Mouse (Mus musculus) adrenal gland (tissue): ENCODE measurements around the gene Bcdin3d.

Experiments
- intact Hi-C: fragments of 180-260 bp; cut with DNase I; formaldehyde crosslinking; loops from one replicate; pipeline ENCODE4 v1.15.1; 2025
- long read RNA-seq, 2 experiments: library from polyadenylated mRNA; unstranded; transcript quantifications; one replicate each; pipeline ENCODE4 v2.0.0; 2020; ENCODE audit warnings: borderline replicate concordance in 1 of 2; ENCODE audit not compliant: insufficient replicate concordance in 1 of 2

Gene Bcdin3d
- long read RNA-seq, experiment 1, full-length matches to known transcripts: 6 of 6 reads
- long read RNA-seq, experiment 1, partial matches to known transcripts: 0 of 6 reads
- long read RNA-seq, experiment 1, other reads (novel, unspliced or antisense): 0 of 6 reads
- long read RNA-seq, experiment 2, full-length matches to known transcripts: 10 of 10 reads
- long read RNA-seq, experiment 2, partial matches to known transcripts: 0 of 10 reads
- long read RNA-seq, experiment 2, other reads (novel, unspliced or antisense): 0 of 10 reads

DNA sequence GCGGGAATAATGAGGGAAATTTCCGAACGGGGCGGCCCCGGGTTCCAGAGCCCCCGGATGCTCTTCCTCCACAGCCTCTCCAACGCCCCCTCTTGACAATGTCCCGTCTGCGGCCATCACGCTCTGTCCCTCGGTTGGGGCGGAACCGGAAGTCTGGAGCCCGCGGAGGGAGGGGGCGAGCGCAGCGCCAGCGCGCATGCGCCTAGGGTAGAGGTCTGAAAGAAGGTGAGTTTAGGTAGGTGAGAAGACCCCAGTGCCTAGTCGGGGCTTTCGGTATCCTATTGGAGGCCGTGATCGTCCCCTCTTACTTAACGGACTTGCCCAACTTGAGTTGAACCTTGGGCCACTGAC lies at the start of gene Bcdin3d:
TSS of gene Bcdin3d (minus strand) at position 155 of the 351 bp plus-strand sequence.
- intact Hi-C loops: loop anchor here (5.0 kb wide), 1 partner anchor 157 kb away; no protein-coding TSS in a partner anchor

DNA sequence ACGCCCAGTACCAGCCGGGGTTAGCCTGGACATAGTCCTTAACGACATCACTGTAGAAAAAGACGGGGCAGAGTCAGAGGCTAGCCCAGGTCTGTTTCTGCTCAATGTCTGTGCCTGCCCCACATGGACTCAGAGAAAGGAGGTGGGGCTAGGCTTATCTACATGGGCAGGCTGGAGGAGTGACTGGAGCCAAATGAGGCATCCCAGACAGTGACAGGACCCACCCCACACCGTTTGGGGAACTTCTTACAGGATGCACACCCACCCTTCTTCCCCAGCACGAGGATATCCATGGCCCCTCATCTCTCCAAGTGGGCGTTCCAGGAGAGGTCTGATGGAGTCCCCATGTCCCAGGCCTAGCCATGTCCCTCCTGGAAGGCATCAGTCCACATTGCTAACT lies 45.8 kb upstream of the Bcdin3d start:
- intact Hi-C loops: no loop called here

DNA sequence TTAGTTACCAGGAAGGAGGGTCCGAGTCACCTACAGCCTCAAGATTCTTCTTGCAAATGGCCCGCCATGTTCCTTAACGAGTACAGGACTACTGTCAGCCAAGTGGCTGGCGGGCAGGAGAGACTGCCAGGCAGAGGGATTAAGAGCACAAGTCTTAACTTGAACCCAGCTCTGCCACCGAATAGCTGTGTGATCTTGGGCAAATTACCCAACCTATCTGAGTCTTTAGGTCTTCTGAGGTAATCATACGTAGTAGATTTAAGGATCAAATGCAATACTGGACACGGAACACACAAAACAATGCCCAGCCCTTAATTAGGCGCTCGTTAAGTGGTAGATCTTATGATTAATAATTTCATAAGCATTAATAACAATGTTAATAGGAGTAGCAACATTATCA lies 45.1 kb upstream of the Bcdin3d start:
- intact Hi-C loops: no loop called here

DNA sequence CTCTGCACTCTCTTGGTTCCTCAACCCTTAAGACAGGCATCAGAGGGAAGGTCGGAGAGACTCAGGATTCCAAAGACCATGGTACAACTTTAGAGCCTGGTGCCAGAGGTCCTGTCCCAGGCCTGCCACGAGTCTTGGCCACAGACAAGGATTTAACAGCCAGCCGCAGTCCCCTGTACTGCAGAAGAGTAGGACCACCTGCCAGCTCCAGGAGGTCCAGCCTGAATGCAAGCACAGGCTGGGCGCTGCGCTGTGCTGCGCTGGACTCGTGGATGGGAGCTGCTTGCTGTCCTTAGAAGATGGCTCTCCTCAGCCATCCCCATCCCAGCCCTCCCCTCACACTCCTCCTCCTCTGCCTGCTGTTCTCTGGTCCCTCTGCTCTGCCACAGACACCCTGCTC lies 43.2 kb upstream of the Bcdin3d start:
- intact Hi-C loops: no loop called here

DNA sequence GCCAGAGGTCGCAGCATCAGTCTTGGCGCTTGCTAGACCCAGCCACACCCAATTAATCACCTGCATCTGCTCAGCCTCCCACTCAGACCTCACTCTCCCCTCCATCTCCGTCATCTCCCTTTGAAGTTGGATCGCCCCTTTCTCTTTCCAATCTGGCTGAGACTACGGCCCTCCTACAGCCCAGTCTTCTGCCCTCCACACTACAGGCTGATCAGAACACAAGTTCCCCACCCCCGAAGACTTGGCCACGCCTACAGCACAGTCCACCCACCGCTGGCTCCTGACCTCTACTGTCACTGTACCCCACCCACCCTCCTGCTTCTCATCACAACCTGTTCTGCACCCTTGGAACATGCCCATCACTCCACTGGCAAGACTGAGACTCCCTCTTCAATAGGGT lies 42.2 kb upstream of the Bcdin3d start:
- intact Hi-C loops: no loop called here

DNA sequence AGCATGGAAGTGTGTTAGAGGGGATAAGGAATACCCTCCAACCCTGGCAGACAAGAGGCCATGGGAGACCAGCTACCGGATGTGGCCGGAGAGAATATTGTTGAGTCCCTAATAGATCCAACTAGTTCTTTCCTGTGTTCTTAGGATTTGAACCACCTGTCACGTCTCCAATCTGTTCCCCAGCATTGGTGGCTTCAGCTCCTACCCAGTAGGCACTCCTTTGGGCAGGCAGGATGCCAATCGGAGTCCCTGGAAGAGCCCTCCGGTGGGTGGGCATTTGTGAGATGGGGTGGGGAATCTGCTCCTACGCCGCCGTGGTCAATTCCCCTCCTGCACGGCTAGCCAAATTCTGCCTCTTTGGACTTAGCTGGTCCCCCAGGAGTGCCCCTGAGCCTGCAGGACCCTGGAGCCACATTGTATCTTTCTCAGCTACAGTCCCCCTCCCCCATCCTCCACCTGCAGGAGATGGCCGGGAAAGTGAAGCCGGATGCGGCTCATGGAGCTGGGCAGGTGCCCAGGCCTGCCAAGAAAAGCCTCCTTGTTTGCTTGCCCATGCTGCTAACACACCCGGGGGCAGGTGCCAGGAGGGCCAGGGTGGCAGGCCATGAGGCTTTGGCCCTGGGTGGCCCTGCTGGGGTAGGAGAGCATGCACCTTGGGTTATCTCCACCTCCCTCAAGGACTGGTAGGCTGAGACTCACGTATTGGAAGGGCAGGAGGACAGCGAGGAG lies 37.4 kb upstream of the Bcdin3d start:
- intact Hi-C loops: no loop called here

DNA sequence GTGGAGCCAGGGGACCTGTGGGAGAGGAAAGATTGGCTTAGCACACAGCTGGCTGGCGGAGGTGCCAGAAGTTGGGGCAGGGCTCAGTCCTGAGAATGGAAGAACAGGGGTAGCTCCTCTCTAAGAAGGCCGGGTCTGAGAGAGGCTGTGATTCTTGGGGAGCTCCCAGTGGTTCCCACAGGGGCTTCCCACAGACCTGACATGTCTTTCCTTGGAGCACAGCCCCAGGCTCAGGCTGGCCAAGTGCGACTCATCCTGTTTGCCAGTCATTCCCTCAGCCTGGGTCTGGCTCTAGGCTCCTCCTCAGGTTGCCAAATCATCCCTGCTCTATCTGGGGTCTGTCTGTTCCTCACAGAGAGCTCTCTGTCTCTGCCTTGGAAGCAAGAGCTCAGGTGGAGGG lies 36.1 kb upstream of the Bcdin3d start:
- intact Hi-C loops: no loop called here

DNA sequence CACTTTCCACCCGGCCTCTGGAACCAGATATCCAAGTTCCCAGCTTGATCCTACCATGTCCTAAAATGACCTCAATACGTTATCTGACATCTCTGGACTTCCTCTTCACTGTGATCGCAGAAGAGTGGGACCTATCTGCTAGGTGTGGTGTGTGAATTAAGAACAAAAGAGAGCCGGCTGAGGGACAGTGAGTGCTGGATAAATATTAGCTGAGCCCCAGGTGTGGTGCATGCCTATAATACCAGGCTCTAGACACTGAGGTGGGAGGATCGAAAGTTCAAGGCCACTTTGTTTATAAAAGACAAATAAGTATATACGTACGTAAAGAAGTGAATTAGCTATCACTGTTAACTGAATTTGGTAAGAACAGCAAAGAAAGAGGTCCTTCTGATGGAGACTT lies 35.3 kb upstream of the Bcdin3d start:
- intact Hi-C loops: no loop called here

DNA sequence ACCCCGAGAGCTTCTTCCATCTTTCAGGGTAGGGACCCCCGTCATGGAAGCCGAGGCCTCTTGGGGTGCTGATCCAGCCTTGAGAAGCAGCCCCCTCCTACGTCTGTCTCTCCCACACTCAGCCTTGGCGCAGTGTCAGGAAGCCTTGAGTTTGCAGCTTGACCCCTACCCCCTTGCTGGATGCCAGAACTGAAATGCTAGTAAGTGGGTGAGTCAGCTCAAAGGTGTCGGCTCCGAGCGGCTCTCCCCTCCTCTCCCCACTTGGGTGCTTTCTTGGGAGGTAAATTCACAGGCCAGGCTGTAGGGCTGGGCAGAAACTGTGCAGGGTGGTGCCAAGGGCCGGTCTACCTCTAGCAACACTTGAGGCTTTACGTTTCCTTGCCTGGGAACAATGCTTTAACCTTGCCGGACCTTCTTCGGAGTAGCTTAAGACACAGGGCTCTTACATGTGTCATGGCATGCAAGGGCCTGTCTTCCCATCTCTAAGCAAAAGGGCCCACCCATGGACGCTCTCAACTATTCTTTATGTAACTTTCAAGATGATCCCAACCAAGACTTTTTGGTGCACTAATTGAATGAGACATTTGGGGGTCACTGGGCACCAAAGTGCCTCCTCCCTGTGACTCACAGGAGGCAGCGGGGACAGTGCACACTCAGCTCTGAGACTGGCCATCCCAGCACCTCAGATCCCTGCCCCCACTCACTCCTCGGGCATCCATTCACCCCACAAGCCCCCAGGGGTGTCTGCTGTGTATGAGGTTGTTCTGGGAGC lies 31.0 kb upstream of the Bcdin3d start:
- intact Hi-C loops: no loop called here

DNA sequence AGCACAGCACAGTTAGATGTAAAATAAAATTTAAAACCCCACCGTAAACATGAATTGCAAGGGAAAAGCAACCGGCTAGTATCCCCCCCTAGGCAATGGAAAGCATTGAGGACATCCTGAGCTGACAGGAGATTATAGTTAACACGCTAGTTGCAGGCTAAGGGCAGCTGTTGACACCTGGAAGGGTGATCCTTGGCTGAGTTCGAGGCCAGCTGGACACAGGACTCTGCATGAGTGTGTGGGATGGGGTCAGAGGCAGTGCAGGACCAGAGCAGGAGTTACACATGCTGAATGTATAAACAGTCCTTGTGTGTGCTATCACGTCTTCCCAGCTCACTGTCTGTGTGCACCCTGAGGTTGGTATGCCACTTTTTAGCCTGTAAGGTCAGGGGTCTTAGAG lies 28.7 kb upstream of the Bcdin3d start:
- intact Hi-C loops: loop anchor here (5.0 kb wide), 1 partner anchor 189 kb away; no protein-coding TSS in a partner anchor

DNA sequence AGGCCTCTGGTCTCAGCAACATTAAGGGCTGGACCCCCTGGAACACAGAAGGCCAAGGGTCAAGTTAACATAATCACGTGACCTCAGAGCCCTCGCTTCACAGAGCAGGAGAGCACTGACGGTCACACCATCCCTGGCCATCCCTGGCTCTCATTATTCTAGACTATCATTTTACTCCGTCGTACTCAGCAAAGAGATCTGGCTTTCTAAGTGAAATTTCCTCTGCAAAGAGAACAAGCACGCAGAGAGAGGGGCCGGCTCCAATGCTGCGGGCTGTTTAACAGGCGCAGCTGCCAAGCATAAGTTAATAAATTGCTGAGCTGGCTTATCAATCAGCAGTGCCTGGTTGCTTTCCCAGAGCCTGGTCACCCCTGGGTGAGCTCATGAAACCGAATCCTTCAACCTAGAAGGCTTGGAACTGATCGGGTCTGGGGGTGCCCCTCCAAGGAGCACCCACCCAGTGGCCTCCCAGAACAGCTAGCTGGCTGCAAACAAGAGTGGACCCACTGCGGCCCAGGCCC lies 27.8 kb upstream of the Bcdin3d start:
- intact Hi-C loops: loop anchor here (5.0 kb wide), 1 partner anchor 190 kb away; no protein-coding TSS in a partner anchor

DNA sequence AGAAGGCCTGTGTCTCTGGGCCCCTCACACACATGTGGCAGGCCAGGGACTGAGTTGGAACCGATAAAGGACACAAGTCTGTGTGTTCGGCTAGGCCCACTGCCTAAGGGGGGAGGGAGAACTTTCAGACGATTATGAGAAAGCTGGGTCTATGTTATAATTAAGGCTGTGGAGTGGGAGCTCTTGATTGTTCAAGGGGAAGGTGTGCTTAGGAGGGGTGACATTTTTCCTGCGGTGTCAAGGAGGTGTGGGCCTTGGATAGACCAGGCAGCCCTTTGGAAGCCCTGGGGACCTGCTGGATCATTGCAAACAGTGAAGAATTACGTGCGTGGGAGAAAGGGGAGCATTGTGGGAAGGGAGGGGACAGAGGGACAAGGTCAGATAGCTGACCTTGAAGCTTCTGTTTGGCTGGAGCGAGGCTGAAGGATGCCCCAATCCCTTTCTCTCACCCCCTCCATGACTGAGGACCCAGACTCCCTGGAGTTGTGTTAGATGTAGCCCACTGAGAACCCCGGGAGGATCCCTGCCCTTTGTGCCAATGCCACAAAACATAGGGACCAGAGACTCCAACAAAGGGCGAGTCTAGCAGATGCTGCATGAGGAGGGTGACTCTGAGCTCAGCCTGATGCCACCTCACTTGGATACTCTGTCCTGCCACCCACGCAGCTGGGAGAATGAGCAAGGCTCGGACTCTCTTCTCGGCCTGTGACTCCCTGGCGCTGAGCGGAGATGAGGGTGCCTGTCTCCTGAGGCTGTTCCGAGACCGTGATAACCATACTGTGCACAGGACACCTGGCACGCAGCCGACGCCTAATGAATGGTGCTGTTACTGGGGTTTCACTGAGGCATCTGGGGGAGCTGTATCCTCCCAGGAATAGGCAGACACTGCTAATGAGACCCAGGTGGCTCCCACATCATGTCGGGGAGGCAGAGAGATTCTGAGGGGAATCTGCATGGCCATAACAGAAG lies 27.0 kb upstream of the Bcdin3d start:
- intact Hi-C loops: loop anchor here (5.0 kb wide), 1 partner anchor 191 kb away; no protein-coding TSS in a partner anchor

DNA sequence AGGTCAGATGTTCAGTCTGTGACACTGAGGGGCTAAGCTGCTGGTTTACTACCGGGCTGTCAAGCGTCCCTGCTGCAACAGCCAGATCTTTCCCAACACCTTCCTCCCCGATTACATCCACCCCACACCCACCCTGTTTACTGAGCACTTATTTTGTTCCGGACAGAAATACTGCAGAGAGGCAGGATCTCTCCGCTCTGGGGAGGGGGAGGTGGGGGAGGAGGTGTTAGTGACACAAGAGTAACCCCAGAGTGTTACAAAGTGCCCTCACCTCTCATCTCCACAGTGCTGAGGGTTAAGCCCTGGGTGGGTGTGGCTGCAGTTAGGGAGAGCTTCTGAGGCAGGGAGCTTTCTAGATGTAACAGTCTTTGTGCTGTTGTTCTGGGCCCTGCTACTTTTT lies 25.8 kb upstream of the Bcdin3d start:
- intact Hi-C loops: loop anchor here (5.0 kb wide), 1 partner anchor 192 kb away; no protein-coding TSS in a partner anchor

DNA sequence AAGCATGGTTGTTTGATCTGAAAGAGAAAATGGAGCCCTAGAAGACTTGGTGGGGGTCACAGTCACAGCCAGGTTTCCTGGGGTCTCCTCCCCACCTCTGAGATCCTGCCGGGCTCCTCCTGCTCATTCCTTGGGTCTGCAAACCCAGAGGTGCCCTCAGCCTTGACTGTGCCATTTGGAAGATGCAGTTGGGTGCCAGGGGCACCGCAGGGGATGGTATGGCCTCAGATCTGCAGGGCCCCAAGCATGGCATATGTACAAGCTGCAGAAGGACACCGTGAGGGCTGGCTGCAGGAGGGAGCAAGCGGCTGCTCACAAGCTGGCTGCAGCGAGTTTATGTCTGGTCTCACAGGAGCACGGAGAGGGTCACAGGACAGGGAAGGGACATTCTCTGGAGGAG lies 25.2 kb upstream of the Bcdin3d start:
- intact Hi-C loops: loop anchor here (5.0 to 10.0 kb wide), 4 partner anchors 98 to 275 kb away; partner anchors contain the start of gene Cers5

DNA sequence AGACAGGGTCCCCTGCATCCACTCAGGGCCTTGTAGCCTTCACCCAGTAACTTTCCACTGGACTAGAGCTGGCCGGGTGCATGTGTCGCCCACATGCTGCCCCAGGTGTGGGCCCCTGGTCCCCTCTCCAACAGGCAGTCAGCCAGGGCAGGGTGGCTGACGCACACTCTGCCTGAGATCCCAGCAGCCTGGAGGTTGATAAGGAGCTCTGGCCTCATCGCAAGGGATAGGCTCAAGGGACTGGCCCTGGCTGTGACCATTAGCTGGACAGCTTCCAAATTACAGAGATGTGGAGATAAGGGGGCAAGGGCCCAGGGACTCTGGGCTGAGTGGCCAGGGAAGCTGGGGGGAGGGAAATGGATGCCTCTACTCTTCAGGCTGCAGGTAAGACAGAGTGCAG lies 24.3 kb upstream of the Bcdin3d start:
- intact Hi-C loops: loop anchor here (5.0 to 10.0 kb wide), 3 partner anchors 99 to 276 kb away; partner anchors contain the start of gene Cers5

DNA sequence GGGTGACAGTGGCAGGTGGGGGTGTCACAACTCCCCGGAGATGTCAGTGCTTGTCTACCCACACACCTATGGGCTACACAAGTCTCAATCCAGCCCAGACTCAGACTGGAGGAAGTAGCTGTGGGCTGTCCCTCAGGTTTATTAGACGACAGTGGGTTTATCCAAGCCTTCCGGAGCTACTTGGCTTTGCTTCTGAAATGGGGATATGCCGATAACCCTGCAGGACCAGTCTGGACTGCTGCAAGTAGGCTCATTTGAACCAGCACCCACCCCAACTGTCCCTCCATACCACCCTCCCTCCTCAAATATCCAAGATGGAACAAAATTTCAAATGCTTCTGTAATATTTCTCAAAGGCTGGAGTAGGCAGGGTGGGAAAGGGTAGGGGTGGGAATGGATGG lies 23.8 kb upstream of the Bcdin3d start:
- intact Hi-C loops: loop anchor here (5.0 to 10.0 kb wide), 3 partner anchors 99 to 276 kb away; partner anchors contain the start of gene Cers5

DNA sequence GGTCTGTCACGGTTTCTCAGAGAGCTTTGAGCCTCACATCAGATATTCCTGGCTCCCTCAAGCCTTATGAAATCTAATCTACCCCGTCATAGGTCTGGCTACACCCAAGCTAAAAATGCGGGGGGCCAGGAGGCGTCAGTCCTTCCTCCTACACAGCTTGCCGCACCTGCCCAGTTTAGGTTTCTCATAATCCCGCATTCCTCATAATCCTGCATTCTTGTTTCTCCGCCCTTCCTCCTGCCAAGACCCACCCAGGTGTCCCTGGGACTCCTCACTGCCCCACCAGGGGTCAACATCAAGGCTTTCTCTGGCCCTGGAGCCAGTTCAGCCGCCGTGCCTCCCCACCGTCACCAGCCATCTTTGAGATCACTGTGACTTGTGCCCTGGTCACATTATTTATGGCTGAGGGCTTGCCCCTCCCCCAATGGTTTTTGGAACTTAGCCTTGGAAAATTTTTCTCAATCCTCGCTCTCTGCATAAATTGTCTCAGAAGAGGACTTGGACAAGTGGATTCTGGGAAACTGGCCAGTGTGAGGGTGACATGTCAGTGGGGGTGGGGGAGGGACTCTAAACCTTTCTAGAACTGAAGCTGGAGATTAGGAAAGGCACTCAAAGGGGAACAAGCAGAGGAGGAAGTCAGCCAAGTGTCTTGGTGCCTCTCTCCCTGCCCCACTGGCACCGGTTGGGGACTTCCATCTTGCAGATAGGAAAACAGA lies 23.2 kb upstream of the Bcdin3d start:
- intact Hi-C loops: loop anchor here (5.0 to 10.0 kb wide), 3 partner anchors 100 to 277 kb away; partner anchors contain the start of gene Cers5

DNA sequence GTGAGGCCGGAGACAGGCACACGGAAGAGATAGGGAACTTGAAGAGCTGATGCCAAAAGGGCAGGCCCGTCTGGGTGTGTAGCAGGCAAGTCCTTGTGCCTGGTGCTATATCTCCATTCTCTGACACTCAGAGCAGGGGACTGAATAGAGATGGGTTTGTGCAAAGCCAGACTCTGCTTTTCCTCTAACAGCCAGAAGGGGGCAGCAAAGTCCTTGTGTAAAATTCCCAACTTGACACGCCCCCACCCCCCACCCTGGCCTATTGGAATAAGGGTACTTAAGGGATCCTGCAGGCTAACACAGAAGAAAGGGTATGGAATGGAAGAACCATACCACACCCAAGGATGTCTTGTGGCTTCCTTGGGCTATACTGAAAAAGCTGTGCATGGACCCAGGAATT lies 22.5 kb upstream of the Bcdin3d start:
- intact Hi-C loops: loop anchor here (5.0 to 10.0 kb wide), 3 partner anchors 100 to 278 kb away; partner anchors contain the start of gene Cers5

DNA sequence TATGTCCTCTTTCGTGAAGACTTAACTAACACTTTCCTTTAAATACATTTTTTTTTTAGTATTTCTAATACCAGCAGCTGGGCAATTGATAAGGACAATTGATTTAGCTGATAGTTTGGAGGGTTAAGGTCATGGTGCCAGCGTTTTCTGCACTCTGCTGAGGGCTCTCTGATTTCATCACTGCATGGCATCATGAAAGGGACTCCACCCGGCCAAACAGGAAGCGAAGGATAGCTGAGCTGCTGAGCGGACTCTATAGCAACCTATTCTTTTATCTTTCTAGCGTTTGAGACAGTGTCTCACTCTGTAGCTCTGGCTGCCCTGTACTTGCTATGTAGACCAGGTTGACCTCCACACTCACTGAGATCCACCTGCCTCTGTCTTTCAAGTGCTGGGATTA lies 10.2 kb upstream of the Bcdin3d start:
- intact Hi-C loops: no loop called here
